Mouse (Mus musculus) thymus, adult 2 months (tissue): ENCODE measurements around the gene Ajuba.

Experiments
- CTCF ChIP-seq: fragments of 200-500 bp; IDR thresholded peaks from 2 replicates; pipeline ENCODE4 v1.5.1; 2012; ENCODE audit warnings: mild to moderate bottlenecking, control low read depth, low read length, moderate library complexity, borderline replicate concordance; ENCODE audit not compliant: control insufficient read depth, poor library complexity, insufficient read depth; ENCODE audit errors: extremely low read depth
- POLR2A ChIP-seq: fragments of 200-500 bp; IDR thresholded peaks from 2 replicates; pipeline ENCODE4 v1.6.1; 2012; ENCODE audit warnings: mild to moderate bottlenecking, low read length, control low read depth, moderate library complexity; ENCODE audit not compliant: control insufficient read depth, poor library complexity, insufficient read depth; ENCODE audit errors: extremely low read depth

GRCm38 (mm10) chr14:54544703-54545102 is 32.7 kb downstream of the Ajuba start:
- TF ChIP-seq CTCF (no peak), POLR2A (no peak)
